Mouse (Mus musculus): ENCODE measurements at regions not wholly inside any gene's neighbourhood (a gene's known extent, or its start where the extent isn't known, plus 50 kb on each side); places are given as distances from the start of the nearest gene placed in this dataset.
"Not testable (repeated sequence)": the region's sequence is repeated elsewhere in the genome, so short reads cannot be mapped to it uniquely, and the experiment has no call there.

DNA sequence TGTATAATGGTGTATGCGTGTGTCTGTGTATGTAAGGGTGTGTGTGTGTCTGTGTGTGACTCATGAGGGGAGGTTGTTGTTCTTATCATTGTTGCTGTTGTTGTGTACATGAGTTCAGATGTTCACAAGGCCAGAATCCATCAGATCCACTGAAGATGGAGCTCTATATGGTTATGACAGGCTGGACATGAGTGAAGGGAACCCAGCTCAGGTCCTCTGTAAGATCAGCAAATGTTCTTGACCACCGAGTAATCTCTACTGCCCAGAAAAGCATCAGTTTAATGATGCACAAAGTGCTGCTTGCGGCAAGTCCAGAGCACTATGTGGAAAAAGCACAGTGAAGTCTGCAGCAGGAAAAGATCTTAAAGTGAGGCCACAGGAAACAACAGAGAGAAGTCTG lies 77.5 kb downstream of the Gm15319 start:
- DNase-seq (ENCODE audit: low spot score in 2 of 2) = not testable (repeated sequence)

DNA sequence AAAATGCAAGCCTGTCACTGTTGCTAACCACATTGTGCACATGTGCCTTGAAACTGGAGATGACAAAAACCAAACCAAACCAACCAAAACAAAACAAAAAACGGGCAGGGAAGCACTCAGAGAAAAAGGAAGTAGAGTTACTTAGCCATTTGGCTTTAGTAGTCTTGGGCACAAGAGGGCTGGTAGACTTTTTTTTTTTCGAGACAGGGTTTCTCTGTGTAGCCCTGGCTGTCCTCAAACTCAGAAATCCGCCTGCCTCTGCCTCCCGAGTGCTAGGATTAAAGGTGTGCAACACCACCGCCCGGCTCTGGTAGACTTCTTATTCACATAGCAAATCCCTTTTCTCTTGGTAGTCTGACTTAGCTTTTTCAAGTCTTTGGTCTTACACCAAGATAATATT lies 78.2 kb downstream of the Gm15319 start:
- DNase-seq (ENCODE audit: low spot score in 2 of 2) = peak in 1 of 2 experiments; percentile 28

DNA sequence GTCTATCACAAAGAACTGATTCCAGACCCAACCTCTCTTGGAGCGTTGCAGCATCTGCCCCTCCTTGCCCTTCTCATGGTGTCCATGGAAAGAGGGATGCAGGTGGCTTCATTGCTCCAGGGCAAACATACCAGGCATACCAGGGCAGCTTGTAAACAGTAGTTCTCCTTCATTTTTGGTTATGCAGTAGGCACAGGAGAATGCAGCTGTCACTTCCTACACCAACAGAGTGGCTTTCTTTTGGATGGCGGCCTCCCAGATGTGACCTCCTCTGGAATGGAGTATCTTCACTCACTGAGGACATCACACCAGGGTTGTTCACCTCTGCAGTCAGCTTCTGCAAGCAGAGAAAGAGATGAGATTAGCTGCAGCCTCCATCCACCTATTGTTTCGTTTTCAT lies 79.9 kb downstream of the Gm15319 start:
- not testable (repeated sequence) for DNase-seq (ENCODE audit: low spot score in 2 of 2)

DNA sequence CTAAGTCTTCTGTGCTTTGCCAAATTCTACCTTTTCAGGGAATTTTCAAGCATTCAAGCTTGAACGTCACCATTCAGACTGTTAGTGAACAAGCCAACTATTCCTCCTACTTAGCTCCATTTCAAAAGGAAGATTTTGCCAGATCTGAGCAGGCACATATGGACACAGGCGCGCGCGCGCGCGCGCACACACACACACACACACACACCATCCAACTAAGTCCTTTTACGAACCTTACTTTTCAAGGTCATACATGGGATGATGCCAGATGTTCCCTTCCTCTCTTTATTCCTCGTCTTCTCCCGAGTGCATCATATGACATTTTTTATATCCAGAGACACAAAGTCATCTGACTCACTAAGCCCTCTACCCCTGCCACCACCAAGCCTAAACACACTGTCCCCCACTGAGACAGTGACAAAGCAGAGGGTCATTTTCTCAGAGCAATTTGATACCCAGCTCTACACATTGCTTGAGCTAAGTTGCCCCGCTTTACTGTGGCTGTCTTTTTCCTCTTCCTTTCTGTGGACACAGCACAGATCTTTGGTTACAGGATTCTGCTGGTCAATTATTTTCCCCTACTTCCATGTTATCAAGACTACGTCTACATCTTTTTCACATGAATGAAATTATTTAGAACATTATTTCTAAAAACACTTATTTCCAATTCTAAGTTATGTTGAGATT lies 81.7 kb downstream of the Gm15319 start:
- DNase-seq (ENCODE audit: low spot score in 2 of 2) = not testable (repeated sequence)

DNA sequence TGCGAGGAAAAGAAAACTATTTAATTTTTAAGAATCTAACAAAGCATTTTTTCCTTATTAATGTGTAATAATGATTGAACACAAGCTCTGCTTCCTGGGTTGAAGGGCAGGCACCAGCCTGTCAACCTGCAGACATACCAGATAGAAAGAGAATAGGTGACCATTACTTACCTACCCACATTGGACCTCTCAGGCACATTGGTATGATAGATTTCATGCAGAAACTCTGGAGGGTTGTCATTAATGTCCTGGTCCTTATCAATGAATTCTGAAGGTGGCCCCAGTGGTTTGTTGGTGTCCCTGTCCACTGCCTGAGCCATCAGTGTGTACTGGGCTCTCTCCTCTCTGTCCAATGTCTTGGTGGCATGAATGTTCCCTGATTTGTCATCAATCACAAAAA lies 85.3 kb downstream of the Gm15319 start:
- DNase-seq (ENCODE audit: low spot score in 2 of 2) = not testable (repeated sequence)

DNA sequence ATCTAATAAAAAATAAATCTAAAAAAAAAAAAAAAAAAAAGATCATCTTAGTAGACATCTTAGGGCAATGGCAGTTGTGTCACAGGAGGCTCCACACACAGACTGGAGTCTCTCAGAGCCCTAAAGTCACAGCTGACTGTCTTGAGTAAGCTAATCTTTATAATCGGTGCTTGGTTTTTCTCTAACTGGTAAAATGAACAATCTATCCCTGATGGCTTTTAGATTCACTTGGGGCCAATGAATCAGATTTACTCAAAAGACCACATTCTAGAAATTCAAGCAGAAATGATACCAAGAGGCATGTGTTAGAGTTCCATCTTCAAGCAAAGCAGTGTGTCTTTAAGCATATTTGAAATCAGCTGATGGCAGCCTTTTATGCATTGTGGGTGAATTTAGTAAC lies 86.3 kb downstream of the Gm15319 start:
- DNase-seq (ENCODE audit: low spot score in 2 of 2) = not testable (repeated sequence)

DNA sequence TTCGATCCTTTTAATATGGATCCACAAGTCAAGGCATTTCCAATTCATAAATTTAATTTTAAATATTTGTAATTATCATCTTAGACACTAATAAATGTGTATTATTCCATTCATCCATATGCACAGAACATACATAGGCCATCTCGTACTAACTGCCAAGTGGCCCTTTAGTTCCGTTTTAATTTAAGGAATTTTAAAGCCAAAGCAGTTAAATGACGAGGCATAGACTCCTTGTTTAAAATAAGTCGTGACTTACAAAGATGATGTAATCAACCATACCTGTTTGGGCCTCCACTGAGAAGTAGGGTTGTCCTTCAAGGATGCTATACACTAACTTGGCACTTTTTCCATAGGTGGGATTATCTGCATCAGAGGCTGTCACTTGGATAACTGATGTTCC lies 89.2 kb downstream of the Gm15319 start:
- DNase-seq (ENCODE audit: low spot score in 2 of 2) = not testable (repeated sequence)

DNA sequence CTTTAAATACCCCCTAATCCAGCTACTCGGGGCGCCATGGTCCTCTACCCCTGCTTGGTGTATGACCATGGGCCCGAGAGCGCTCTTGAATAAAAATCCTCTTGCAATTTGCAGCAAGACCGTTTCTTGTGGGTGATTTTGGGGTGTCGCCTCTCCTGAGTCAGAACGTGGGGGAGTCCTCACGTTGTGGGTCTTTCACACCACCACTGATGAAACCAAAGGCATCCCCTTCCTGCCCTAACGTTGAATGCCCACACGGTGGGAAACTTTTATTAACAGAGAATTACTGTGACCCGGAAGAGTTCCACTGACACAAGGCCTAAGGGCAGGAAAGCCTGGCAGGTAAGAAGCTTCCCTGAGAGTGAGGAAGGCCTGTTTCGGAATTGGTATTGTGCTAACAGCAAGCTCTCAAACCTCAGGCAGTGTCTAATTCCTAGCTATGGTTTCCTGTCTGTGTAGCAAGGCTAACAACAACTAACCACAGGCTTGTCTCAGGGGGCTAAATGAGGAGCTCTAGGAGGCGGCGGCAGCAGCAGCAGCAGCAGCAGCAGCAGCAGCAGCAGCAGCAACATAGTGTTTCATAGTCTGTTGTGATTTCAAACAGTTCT lies 95.4 kb downstream of the Gm15319 start:
- DNase-seq (ENCODE audit: low spot score in 2 of 2) = not testable (repeated sequence)

DNA sequence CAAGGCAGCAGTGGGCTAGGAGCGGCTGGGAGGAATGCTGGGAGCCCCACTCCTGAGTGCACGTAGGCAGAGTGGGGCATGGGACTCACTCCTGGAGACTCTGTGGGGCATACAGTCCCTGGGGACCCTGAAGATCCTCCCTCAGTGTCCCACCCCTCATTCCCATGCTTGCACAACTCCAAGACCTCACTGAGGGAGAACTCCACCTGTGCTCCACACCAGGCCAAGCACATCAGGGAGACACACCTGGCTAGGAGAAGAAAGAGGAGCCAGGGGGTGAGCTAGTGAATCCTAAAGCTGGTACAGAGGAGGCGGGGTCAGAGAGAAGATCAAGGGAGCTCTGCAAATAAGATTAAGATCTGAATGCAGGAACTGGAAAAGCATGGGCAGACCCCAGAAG lies 96.2 kb downstream of the Gm15319 start:
- DNase-seq (ENCODE audit: low spot score in 2 of 2) = not testable (repeated sequence)

DNA sequence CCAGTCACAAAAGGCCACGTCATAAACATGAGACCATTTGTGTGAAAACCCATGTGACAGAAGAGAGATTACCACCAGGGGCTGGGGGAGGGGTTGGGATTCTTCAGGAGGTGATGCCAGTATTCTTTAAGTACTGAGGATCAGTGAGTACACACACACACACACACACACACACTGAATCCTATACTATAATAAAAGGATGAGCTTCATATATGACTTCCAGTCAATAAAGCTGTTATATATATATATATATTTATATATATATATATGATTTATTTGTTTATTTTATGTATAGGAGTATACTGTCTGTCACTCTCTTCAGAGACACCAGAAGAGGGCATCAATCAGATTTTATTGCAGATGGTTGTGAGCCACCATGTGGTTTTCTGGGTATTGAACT lies 98.4 kb downstream of the Gm15319 start:
- not testable (repeated sequence) for DNase-seq (ENCODE audit: low spot score in 2 of 2)

DNA sequence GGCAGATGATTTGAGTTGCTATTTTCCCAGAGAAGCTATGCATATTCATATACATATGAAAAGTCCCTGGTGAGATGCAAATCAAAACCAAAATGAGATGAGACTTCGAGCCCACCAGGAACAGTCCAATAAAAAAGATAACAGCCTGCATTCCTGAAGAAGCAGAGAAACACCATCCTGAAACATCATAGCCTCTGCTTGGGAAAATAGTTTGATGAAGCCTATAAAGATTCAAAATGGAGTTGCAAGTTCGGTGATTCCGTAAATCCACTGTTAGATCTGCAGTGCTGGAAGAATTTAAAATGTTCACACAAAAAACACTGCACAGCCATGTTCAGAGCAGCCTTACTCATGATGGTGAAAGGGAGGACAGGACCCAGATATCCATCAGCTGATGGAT lies 98.9 kb downstream of the Gm15319 start:
- not testable (repeated sequence) for DNase-seq (ENCODE audit: low spot score in 2 of 2)

DNA sequence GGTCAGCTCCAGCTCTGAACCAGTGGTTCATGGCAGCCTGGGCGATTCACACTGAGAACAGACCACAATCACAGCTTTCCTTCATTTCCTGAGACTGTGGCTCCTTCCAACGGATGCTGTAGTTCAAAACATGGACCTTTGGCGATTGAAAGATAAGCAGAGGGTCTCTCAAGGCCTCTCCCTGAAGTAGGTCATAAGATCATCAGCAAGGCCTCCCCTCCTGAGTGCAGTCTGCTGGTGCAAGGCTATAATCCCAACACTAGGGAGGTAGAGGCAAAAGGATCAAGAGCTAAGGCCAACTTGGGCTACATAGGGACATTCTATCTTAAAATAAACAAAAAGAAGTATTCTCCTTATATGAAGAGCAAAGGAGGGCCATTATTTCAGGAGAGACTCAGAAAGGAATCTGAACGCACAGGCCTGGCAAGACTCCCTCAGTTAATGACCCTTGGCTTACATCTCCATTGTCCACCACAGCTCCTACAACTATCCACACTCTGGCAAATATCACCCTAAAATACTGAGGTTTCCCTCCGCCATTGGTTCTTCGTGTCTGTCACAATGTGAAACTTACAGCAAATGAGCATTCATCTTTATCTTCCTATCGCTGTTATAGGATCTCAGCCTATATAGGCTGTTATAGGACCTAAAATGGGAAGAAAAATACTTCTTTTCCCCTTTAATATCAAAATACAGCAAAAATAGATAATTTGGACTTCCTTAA lies 100.0 kb downstream of the Gm15319 start:
- DNase-seq (ENCODE audit: low spot score in 2 of 2) = not testable (repeated sequence)

DNA sequence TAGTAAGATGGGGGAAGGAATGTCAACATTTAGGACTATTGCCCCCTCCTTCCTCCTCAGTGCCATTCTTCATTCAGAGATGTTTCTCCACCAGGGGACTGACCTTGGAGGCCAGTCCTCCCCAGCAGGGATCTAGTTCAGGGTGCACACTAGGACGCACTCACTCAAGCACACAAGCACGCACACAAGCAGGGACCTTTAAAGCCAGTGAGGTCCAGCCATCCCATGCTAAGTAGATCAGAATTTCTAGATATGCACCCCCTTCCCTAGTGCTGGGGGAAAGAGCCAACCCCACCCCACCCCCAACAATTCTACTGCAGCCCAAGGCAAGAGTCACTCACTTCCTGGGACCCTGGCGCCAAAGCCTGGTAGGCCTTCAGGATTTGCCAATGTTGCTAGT lies 100.8 kb downstream of the Gm15319 start:
- DNase-seq (ENCODE audit: low spot score in 2 of 2) = not testable (repeated sequence)

DNA sequence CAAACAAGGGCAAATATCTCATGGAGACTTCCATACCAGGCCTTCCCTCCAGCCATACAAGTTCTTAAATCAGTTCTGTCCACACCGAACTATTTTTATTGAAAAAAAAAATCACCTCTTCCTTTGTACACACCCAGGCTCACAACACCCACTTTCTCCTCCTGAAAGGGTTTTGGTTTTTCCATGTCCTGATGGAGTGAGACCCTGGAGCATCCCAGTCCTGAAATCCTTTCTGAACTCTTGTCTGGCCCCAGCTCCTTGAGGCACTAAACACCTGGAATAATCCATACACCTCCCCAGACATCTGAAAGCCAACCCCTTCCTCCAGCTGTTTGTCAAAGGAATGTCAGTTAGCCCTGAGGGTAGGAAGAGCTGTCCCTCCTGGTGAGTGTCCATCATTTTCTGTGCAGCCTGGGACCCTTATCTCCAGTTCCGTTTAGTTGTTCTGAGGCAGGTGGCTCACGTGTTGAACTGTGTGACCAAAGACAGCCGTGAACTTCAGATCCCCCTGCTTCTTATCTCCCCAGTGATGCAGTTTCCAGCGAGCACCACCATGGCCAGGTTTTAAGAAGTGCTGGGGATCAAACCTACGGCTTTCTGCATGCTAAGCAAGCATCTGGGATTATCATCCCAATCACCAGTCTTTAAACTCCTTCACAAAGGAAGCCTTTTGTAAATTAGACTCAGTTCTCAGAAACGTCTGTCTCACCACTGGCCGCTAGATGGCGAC lies 101.4 kb downstream of the Gm15319 start:
- DNase-seq (ENCODE audit: low spot score in 2 of 2) = not testable (repeated sequence)

DNA sequence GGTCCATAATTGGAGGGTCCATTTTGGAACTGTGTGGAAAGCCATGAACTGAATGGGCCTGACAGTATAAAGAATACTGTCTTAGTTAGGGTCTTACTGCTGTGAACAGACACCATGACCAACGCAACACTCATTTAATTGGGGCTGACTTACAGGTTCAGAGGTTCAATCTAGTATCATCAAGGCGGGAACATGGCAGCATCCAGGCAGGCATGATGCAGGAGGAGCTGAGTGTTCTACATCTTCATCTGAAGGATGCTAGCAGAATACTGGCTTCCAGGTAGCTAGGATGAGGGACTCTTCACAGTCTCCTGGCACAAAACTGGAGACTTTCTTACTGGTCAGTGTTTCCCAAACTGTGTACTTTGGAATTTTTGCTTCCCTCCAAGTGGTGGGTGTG lies 102.0 kb downstream of the Gm15319 start:
- peak in 1 of 2 experiments; percentile 71 for DNase-seq (ENCODE audit: low spot score in 2 of 2)

DNA sequence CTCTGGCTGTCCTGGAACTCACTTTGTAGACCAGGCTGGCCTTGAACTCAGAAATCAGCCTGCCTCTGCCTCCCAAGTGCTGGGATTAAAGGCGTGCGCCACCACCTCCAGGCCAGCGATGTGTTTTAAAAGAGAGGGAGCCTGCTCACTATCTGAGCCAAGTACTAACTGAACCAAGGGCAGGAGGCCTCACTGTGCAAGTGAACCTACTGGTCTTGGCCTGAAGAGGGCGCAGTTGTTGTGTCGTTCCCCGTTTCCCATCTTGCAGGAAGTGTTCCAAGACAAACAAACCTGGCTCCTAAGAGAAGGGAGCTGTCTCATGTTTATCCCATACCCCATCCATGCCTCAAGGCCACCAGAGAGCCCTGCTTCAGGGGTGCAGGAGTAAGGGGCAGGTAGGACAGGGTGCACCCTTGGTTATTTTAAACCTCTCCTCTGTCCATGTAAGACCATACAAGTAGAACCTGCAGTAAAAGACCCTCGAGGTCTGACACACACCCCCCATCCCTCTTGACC lies 102.8 kb downstream of the Gm15319 start:
- DNase-seq (ENCODE audit: low spot score in 2 of 2) = not testable (repeated sequence)

DNA sequence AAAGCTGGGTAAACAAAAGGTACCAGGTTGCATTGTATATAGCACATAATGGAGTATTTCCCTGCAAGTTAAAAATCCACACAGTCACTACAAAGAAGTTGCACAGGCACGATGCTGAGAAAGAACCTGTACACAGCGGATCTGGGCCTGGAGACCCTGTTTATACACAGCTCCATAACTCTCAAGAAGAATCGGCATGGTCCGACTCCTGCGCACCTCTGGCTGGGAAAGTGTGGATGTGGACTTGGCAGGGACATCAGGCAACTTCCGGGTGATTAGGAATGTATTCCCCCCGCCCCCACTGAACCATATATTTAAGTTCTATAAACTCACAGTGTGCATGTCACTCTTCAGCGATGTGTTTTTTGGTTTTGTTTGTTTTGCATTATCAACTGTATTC lies 103.3 kb downstream of the Gm15319 start:
- DNase-seq (ENCODE audit: low spot score in 2 of 2) = not testable (repeated sequence)
